Mouse (Mus musculus): ENCODE data around the gene Degs2.

The Degs2 gene

GRCm38 (mm10) chr12:108653358-108654335 is 48.5 kb downstream of the Degs2 start:
- no peak for ATAC-seq (ENCODE audit: low TSS enrichment)

GRCm38 (mm10) chr12:108651053-108651660 is 51.0 kb downstream of the Degs2 start:
- peak; percentile 70 for ATAC-seq (ENCODE audit: low TSS enrichment)

- no peak for ATAC-seq (ENCODE audit: low TSS enrichment)
Observed at GRCm38 (mm10) chr12:108647784-108648183, 54.3 kb downstream of the Degs2 start.

- no peak for ATAC-seq (ENCODE audit: low TSS enrichment)
Observed at GRCm38 (mm10) chr12:108646234-108646633, 55.9 kb downstream of the Degs2 start.

GRCm38 (mm10) chr12:108642019-108642418 is 60.1 kb downstream of the Degs2 start:
- no peak for ATAC-seq (ENCODE audit: low TSS enrichment)

GRCm38 (mm10) chr12:108639126-108639525 is 63.0 kb downstream of the Degs2 start:
- peak; percentile 25; the same call in 1 of the 2 replicates for ATAC-seq (ENCODE audit: low TSS enrichment)

- no peak for ATAC-seq (ENCODE audit: low TSS enrichment)
Observed at GRCm38 (mm10) chr12:108637440-108637839, 64.7 kb downstream of the Degs2 start.

- ATAC-seq (ENCODE audit: low TSS enrichment), result no peak
Observed at GRCm38 (mm10) chr12:108635501-108635900, 66.6 kb downstream of the Degs2 start.

GRCm38 (mm10) chr12:108634031-108634430 is 68.1 kb downstream of the Degs2 start:
- no peak for ATAC-seq (ENCODE audit: low TSS enrichment)

- no peak for ATAC-seq (ENCODE audit: low TSS enrichment)
Observed at GRCm38 (mm10) chr12:108632501-108632900, 69.6 kb downstream of the Degs2 start.

GRCm38 (mm10) chr12:108630741-108631688 is 71.1 kb downstream of the Degs2 start:
- no peak for ATAC-seq (ENCODE audit: low TSS enrichment)

- ATAC-seq (ENCODE audit: low TSS enrichment), result no peak
Observed at GRCm38 (mm10) chr12:108629556-108629955, 72.6 kb downstream of the Degs2 start.

Measured in frontal cortex, adult (tissue).